ENCODE assay signal across 8 mouse cellular contexts in the genomic region with DNA sequence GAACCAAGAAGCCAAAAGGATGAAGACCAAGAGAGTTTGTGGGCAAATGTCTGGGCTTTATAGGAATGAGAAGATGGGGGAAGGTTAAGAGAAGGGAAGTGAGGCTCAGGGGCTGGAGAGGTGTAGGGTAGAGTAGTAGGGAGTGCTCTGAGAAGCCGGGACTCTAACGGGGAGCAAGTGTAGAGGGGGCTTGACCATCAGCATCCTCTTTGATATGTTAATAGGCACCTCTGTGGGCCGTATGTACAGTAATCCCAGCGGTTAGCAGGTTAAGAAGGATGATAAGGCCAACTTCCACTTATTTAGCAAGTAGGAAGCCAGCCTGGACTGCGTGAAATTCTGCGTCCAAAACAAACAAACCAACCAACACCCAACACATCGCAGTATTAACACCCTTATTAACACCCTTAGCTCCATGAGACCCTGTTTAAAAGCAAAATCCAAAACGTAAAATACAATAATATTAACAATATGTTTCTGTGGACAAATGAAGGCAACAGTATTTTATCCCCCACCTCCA. TPM values are rescaled to one million over a fixed set of nuclear protein-coding genes. Genes with fewer than 3 reads are reported as not detected.
DNase-seq lines count a peak whose midpoint lies in the region; ATAC-seq and TF ChIP-seq lines count a peak whose summit lies in the region.

No protein-coding gene starts in this region.

- H3K27me3 ChIP-seq in kidney, postnatal 0 days (ENCODE audit: insufficient read depth, low read length), result no peaks in the 10 kb centered on the region
- no peaks in the 10 kb centered on the region for H3K27me3 ChIP-seq in embryonic facial prominence, embryonic 15.5 days
- H3K27me3 ChIP-seq in limb, embryonic 10.5 days (ENCODE audit: low read depth, poor library complexity, severe bottlenecking), result no peaks in the 10 kb centered on the region
- no peaks in the 10 kb centered on the region for H3K27me3 ChIP-seq in neural tube, embryonic 14.5 days (ENCODE audit: control insufficient read depth, insufficient read depth, low read length)

- DNase-seq in kidney, postnatal 0 days (ENCODE audit: low spot score), result no peak
- no peak for DNase-seq in kidney, adult 9 months
- DNase-seq in limb, embryonic 10.5 days (ENCODE audit: low spot score), result no peak
- no peak for DNase-seq in right cerebral cortex, postnatal 25 days
- no peak for DNase-seq in adipocyte (ENCODE audit: low spot score)

- H3K4me2 ChIP-seq in kidney, postnatal 0 days (ENCODE audit: low read length), result peak overlapping the region; percentile 74
- H3K4me2 ChIP-seq in embryonic facial prominence, embryonic 15.5 days (replicated peaks), result peak overlapping the region; percentile 76
- peak overlapping the region; percentile 75 for H3K4me2 ChIP-seq in neural tube, embryonic 14.5 days (ENCODE audit: low read depth, low read length)

- no peak for ATAC-seq in kidney, postnatal 0 days (replicated peaks; ENCODE audit: low FRiP score, low read depth)
- ATAC-seq in embryonic facial prominence, embryonic 15.5 days (ENCODE audit: insufficient number of reproducible peaks, low FRiP score, low TSS enrichment, low read depth), result no peak
- ATAC-seq in neural tube, embryonic 14.5 days (ENCODE audit: low read depth), result no peak
- ATAC-seq in activated CD4-positive, CD25-positive, alpha-beta regulatory T cell, adult 4 months, result no peak

- H3K36me3 ChIP-seq in kidney, postnatal 0 days (ENCODE audit: insufficient read depth, low read length), result no peaks in the 10 kb centered on the region
- H3K36me3 ChIP-seq in embryonic facial prominence, embryonic 15.5 days, result no peaks in the 10 kb centered on the region
- H3K36me3 ChIP-seq in limb, embryonic 10.5 days, result peaks cover 2% of the 10 kb centered on the region
- H3K36me3 ChIP-seq in neural tube, embryonic 14.5 days (ENCODE audit: control insufficient read depth, insufficient read depth, low read length), result no peaks in the 10 kb centered on the region

- peak overlapping the region; percentile 88 for H3K27ac ChIP-seq in kidney, postnatal 0 days
- H3K27ac ChIP-seq in embryonic facial prominence, embryonic 15.5 days (replicated peaks), result peak overlapping the region; percentile 86; the same call in 1 of the 2 replicates
- H3K27ac ChIP-seq in limb, embryonic 10.5 days, result peak overlapping the region; percentile 95
- peak overlapping the region; percentile 94 for H3K27ac ChIP-seq in neural tube, embryonic 14.5 days (ENCODE audit: low read depth, low read length)

- H3K9ac ChIP-seq in kidney, postnatal 0 days (ENCODE audit: low read depth, low read length), result peak overlapping the region; percentile 76; the same call in 1 of the 2 replicates
- H3K9ac ChIP-seq in embryonic facial prominence, embryonic 15.5 days, result peak overlapping the region; percentile 74; the same call in 1 of the 2 replicates
- H3K9ac ChIP-seq in neural tube, embryonic 14.5 days (replicated peaks; ENCODE audit: low read depth, low read length), result peak overlapping the region; percentile 65

- H3K9me3 ChIP-seq in kidney, postnatal 0 days (replicated peaks; ENCODE audit: low read length), result no peaks in the 10 kb centered on the region
- no peaks in the 10 kb centered on the region for H3K9me3 ChIP-seq in embryonic facial prominence, embryonic 15.5 days (replicated peaks)
- H3K9me3 ChIP-seq in limb, embryonic 10.5 days (replicated peaks), result no peaks in the 10 kb centered on the region
- no peaks in the 10 kb centered on the region for H3K9me3 ChIP-seq in neural tube, embryonic 14.5 days (ENCODE audit: control insufficient read depth, low read length)

- TF ChIP-seq CTCF in kidney, postnatal 0 days (IDR thresholded peaks at IDR 0.05; ENCODE audit: low read depth), result no peak

- 13% methylated on average over 8 of the region's 8 CpGs for WGBS in kidney, postnatal 0 days
- 19% methylated on average over 8 of the region's 8 CpGs for WGBS in embryonic facial prominence, embryonic 15.5 days
- 16% methylated on average over 8 of the region's 8 CpGs for WGBS in limb, embryonic 10.5 days
- 11% methylated on average over 8 of the region's 8 CpGs for WGBS in neural tube, embryonic 14.5 days

- peaks cover 2% of the 10 kb centered on the region; the same call in 1 of the 2 replicates for H3K4me1 ChIP-seq in kidney, postnatal 0 days (replicated peaks; ENCODE audit: insufficient read depth, low read length)
- peaks cover 25% of the 10 kb centered on the region for H3K4me1 ChIP-seq in embryonic facial prominence, embryonic 15.5 days
- H3K4me1 ChIP-seq in limb, embryonic 10.5 days, result peaks cover 48% of the 10 kb centered on the region
- peaks cover 10% of the 10 kb centered on the region for H3K4me1 ChIP-seq in neural tube, embryonic 14.5 days (ENCODE audit: control insufficient read depth, insufficient read depth, low read length)

- H3K4me3 ChIP-seq in kidney, postnatal 0 days (replicated peaks; ENCODE audit: low read depth, low read length), result peak overlapping the region; percentile 43
- peak overlapping the region; percentile 55 for H3K4me3 ChIP-seq in embryonic facial prominence, embryonic 15.5 days (replicated peaks)
- peak overlapping the region; percentile 51 for H3K4me3 ChIP-seq in limb, embryonic 10.5 days
- peak overlapping the region; percentile 35 for H3K4me3 ChIP-seq in neural tube, embryonic 14.5 days (ENCODE audit: low read depth, low read length)

RNA-seq across cellular contexts. Expression of a gene that starts 0.5 kb away (rescaled TPM):
- polyA plus RNA-seq in kidney, postnatal 0 days (2015; fragmentation: Nextera tagmentation; extraction: Ambion mirVana), result 304 and 321 TPM in 2 replicates
- polyA plus RNA-seq in embryonic facial prominence, embryonic 15.5 days (2015; fragmentation: Nextera tagmentation; extraction: Ambion mirVana), result 489 and 525 TPM in 2 replicates
- polyA plus RNA-seq in limb, embryonic 10.5 days (2016; fragmentation: Nextera tagmentation; extraction: Ambion mirVana), result 562 and 563 TPM in 2 replicates
- 471 and 524 TPM in 2 replicates for polyA plus RNA-seq in neural tube, embryonic 14.5 days (2014; fragmentation: Nextera tagmentation; extraction: Ambion mirVana)
- polyA plus RNA-seq in activated CD4-positive, CD25-positive, alpha-beta regulatory T cell, adult 4 months (2017; shearing (Covaris generic)), result 100 to 1,000 TPM; 234 to 326 TPM

RNA-seq across cellular contexts. Expression of a gene that starts 3.9 kb away (rescaled TPM):
- polyA plus RNA-seq in kidney, postnatal 0 days (2015; fragmentation: Nextera tagmentation; extraction: Ambion mirVana), result 40.9 and 46.8 TPM in 2 replicates
- 38.3 and 44.0 TPM in 2 replicates for polyA plus RNA-seq in embryonic facial prominence, embryonic 15.5 days (2015; fragmentation: Nextera tagmentation; extraction: Ambion mirVana)
- 37.5 and 54.1 TPM in 2 replicates for polyA plus RNA-seq in limb, embryonic 10.5 days (2016; fragmentation: Nextera tagmentation; extraction: Ambion mirVana)
- 69.9 and 96.5 TPM in 2 replicates for polyA plus RNA-seq in neural tube, embryonic 14.5 days (2014; fragmentation: Nextera tagmentation; extraction: Ambion mirVana)
- polyA plus RNA-seq in activated CD4-positive, CD25-positive, alpha-beta regulatory T cell, adult 4 months (2017; shearing (Covaris generic)), result 1 to 10 TPM; 2.2 to 3.2 TPM

RNA-seq across cellular contexts. Expression of a gene that starts 18.4 kb away (rescaled TPM):
- 74.6 and 74.7 TPM in 2 replicates for polyA plus RNA-seq in kidney, postnatal 0 days (2015; fragmentation: Nextera tagmentation; extraction: Ambion mirVana)
- 71.9 and 72.1 TPM in 2 replicates for polyA plus RNA-seq in embryonic facial prominence, embryonic 15.5 days (2015; fragmentation: Nextera tagmentation; extraction: Ambion mirVana)
- 177 and 183 TPM in 2 replicates for polyA plus RNA-seq in limb, embryonic 10.5 days (2016; fragmentation: Nextera tagmentation; extraction: Ambion mirVana)
- polyA plus RNA-seq in neural tube, embryonic 14.5 days (2014; fragmentation: Nextera tagmentation; extraction: Ambion mirVana), result 192 and 216 TPM in 2 replicates
- 10 to 100 TPM; 13.2 to 13.3 TPM for polyA plus RNA-seq in activated CD4-positive, CD25-positive, alpha-beta regulatory T cell, adult 4 months (2017; shearing (Covaris generic))

RNA-seq across cellular contexts. Expression of a gene that starts 39.1 kb away (rescaled TPM):
- 1,058 and 1,143 TPM in 2 replicates for polyA plus RNA-seq in kidney, postnatal 0 days (2015; fragmentation: Nextera tagmentation; extraction: Ambion mirVana)
- 1,038 and 1,104 TPM in 2 replicates for polyA plus RNA-seq in embryonic facial prominence, embryonic 15.5 days (2015; fragmentation: Nextera tagmentation; extraction: Ambion mirVana)
- polyA plus RNA-seq in limb, embryonic 10.5 days (2016; fragmentation: Nextera tagmentation; extraction: Ambion mirVana), result 1,047 and 1,081 TPM in 2 replicates
- polyA plus RNA-seq in neural tube, embryonic 14.5 days (2014; fragmentation: Nextera tagmentation; extraction: Ambion mirVana), result 1,182 and 1,322 TPM in 2 replicates
- 100 to 1,000 TPM; 686 to 746 TPM for polyA plus RNA-seq in activated CD4-positive, CD25-positive, alpha-beta regulatory T cell, adult 4 months (2017; shearing (Covaris generic))

RNA-seq across cellular contexts. Expression of a gene that starts 44.2 kb away (rescaled TPM):
- 0.29 and 0.52 TPM in 2 replicates for polyA plus RNA-seq in kidney, postnatal 0 days (2015; fragmentation: Nextera tagmentation; extraction: Ambion mirVana)
- 36.8 and 38.2 TPM in 2 replicates for polyA plus RNA-seq in embryonic facial prominence, embryonic 15.5 days (2015; fragmentation: Nextera tagmentation; extraction: Ambion mirVana)
- polyA plus RNA-seq in limb, embryonic 10.5 days (2016; fragmentation: Nextera tagmentation; extraction: Ambion mirVana), result 13.8 and 19.5 TPM in 2 replicates
- 0.93 and 1.2 TPM in 2 replicates for polyA plus RNA-seq in neural tube, embryonic 14.5 days (2014; fragmentation: Nextera tagmentation; extraction: Ambion mirVana)
- polyA plus RNA-seq in activated CD4-positive, CD25-positive, alpha-beta regulatory T cell, adult 4 months (2017; shearing (Covaris generic)), result 1 to 10 TPM in 1 of 2 experiments, under 1 TPM in 1; 0.71 to 1.2 TPM
